ENCODE assay signal across 19 mouse cellular contexts in the genomic region with DNA sequence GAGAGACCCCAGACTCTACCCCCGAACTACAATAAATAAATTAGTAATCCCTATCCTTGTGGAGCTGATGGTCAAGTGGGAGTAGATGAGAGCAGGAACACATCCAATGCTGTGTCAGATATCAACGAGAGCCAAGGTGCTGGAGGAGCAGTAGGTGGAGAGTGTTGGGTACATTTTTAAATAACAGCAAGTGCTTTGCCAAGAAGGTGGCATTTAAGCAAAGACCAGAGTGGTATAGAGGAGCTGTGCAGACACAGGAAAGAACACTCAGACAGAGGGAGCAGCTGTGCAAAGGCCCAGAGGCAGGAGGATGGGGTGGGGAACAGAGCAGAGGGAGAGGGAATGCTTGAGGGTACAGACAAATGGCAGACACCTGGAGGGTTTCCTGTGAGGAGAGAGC.
"Had no signal": no experiment of that assay in that cellular context is flagged by ENCODE, and none has a peak within 500 bp of the region (broad histone marks: within the 10 kb centered on the region; RNA-seq: fewer than 3 reads in every experiment).

No protein-coding gene starts in this region.

- H3K4me1 ChIP-seq: midbrain, embryonic 12.5 days; neural tube, embryonic 12.5 days had no signal

- H3K9me3 ChIP-seq: limb, embryonic 10.5 days; limb, embryonic 13.5 days; liver, embryonic 13.5 days; midbrain, embryonic 12.5 days; midbrain, embryonic 15.5 days; neural tube, embryonic 12.5 days; neural tube, embryonic 15.5 days had no signal

- H3K27me3 ChIP-seq: limb, embryonic 13.5 days; liver, embryonic 13.5 days; midbrain, embryonic 15.5 days; neural tube, embryonic 12.5 days; neural tube, embryonic 15.5 days had no signal

- ATAC-seq: intestine, embryonic 16.5 days; lung, postnatal 0 days; midbrain, embryonic 15.5 days had no signal

- DNase-seq: kidney, adult 18-20 months; kidney, adult 9 months; kidney, postnatal 14 days; kidney, postnatal 4 days; liver, embryonic 13.5 days; lung, embryonic 14.5 days; spleen, adult 18-20 months; thymus, adult 2 months; thymus, postnatal 14 days; thymus, postnatal 4 days had no signal

- H3K9ac ChIP-seq: limb, embryonic 13.5 days; liver, embryonic 13.5 days; lung, embryonic 14.5 days; midbrain, embryonic 12.5 days; midbrain, embryonic 15.5 days; neural tube, embryonic 12.5 days; neural tube, embryonic 15.5 days had no signal

- H3K27ac ChIP-seq: limb, embryonic 10.5 days; limb, embryonic 13.5 days; liver, embryonic 13.5 days; macrophage; midbrain, embryonic 12.5 days; midbrain, embryonic 15.5 days; neural tube, embryonic 12.5 days; neural tube, embryonic 15.5 days had no signal

- H3K4me2 ChIP-seq: limb, embryonic 13.5 days; liver, embryonic 13.5 days; lung, embryonic 14.5 days; midbrain, embryonic 12.5 days; midbrain, embryonic 15.5 days; neural tube, embryonic 12.5 days; neural tube, embryonic 15.5 days had no signal

- H3K4me3 ChIP-seq: limb, embryonic 10.5 days; limb, embryonic 13.5 days; liver, embryonic 13.5 days; midbrain, embryonic 12.5 days; midbrain, embryonic 15.5 days; neural tube, embryonic 12.5 days; neural tube, embryonic 15.5 days had no signal
